Mouse (Mus musculus): ENCODE results near the gene Il17c. TPM values are rescaled to one million over a fixed set of nuclear protein-coding genes. Genes with fewer than 3 reads are reported as not detected.

Gene Il17c
- polyA plus RNA-seq, 1 experiment, result 0.68 TPM

- H3K27me3 ChIP-seq (replicated peaks), result no peaks in the 10 kb centered on the region
- TF ChIP-seq GATA1 (IDR thresholded peaks at IDR 0.05; ENCODE audit: borderline replicate concordance, low read length) (no peak), FLI1 (IDR thresholded peaks at IDR 0.05; ENCODE audit: low read length) (no peak)
- H3K4me1 ChIP-seq, result peaks cover 94% of the 10 kb centered on the region
- peak overlapping the region; percentile 84 for H3K4me3 ChIP-seq (replicated peaks)
- peaks cover 88% of the 10 kb centered on the region for H3K36me3 ChIP-seq (replicated peaks; ENCODE audit: low read length)
- no peaks in the 10 kb centered on the region for H3K9me3 ChIP-seq
Measured at GRCm38 (mm10) chr8:122437708-122438331, 16.0 kb downstream of the Il17c start.

GRCm38 (mm10) chr8:122439336-122439735 lies 17.5 kb downstream of the Il17c start:
- TF ChIP-seq GATA1 (IDR thresholded peaks at IDR 0.05; ENCODE audit: borderline replicate concordance, low read length) (no peak), FLI1 (IDR thresholded peaks at IDR 0.05; ENCODE audit: low read length) (no peak)
- peaks cover 81% of the 10 kb centered on the region for H3K4me1 ChIP-seq
- no peaks in the 10 kb centered on the region for H3K9me3 ChIP-seq
- H3K4me3 ChIP-seq (replicated peaks), result peak overlapping the region; percentile 64
- H3K36me3 ChIP-seq (replicated peaks; ENCODE audit: low read length), result peaks cover 73% of the 10 kb centered on the region
- no peaks in the 10 kb centered on the region for H3K27me3 ChIP-seq (replicated peaks)

- H3K4me1 ChIP-seq, result peaks cover 85% of the 10 kb centered on the region
- TF ChIP-seq FLI1 (IDR thresholded peaks at IDR 0.05; ENCODE audit: low read length) (no peak), GATA1 (IDR thresholded peaks at IDR 0.05; ENCODE audit: borderline replicate concordance, low read length) (no peak)
Measured at GRCm38 (mm10) chr8:122441326-122441725, 19.5 kb downstream of the Il17c start.

GRCm38 (mm10) chr8:122442356-122442755 lies 20.5 kb downstream of the Il17c start:
- peaks cover 81% of the 10 kb centered on the region for H3K4me1 ChIP-seq
- no peaks in the 10 kb centered on the region for H3K9me3 ChIP-seq
- H3K4me3 ChIP-seq (replicated peaks), result peak overlapping the region; percentile 96
- H3K27me3 ChIP-seq (replicated peaks), result peaks cover 10% of the 10 kb centered on the region
- TF ChIP-seq GATA1 (IDR thresholded peaks at IDR 0.05; ENCODE audit: borderline replicate concordance, low read length) (no peak), FLI1 (IDR thresholded peaks at IDR 0.05; ENCODE audit: low read length) (no peak)
- H3K36me3 ChIP-seq (replicated peaks; ENCODE audit: low read length), result peaks cover 47% of the 10 kb centered on the region

More at GRCm38 (mm10) chr8:122441326-122441725, 19.5 kb downstream of the Il17c start:
- peaks cover 57% of the 10 kb centered on the region for H3K36me3 ChIP-seq (replicated peaks; ENCODE audit: low read length)
- peak overlapping the region; percentile 78 for H3K4me3 ChIP-seq (replicated peaks)
- H3K27me3 ChIP-seq (replicated peaks), result peaks cover under 1% of the 10 kb centered on the region
- no peaks in the 10 kb centered on the region for H3K9me3 ChIP-seq

GRCm38 (mm10) chr8:122442781-122443180 lies 21.0 kb downstream of the Il17c start:
- Histone ChIP-seq H3K9me3 (no peaks in the 10 kb centered on the region), H3K4me1 (peaks cover 76% of the 10 kb centered on the region), H3K27me3 (replicated peaks) (peaks cover 12% of the 10 kb centered on the region), H3K4me3 (replicated peaks) (peak overlapping the region; percentile 96), H3K36me3 (replicated peaks; ENCODE audit: low read length) (peaks cover 43% of the 10 kb centered on the region)
- no peak for TF ChIP-seq FLI1 (IDR thresholded peaks at IDR 0.05; ENCODE audit: low read length)
- no peak for TF ChIP-seq GATA1 (IDR thresholded peaks at IDR 0.05; ENCODE audit: borderline replicate concordance, low read length)

- TF ChIP-seq GATA1 (IDR thresholded peaks at IDR 0.05; ENCODE audit: borderline replicate concordance, low read length) (no peak), FLI1 (IDR thresholded peaks at IDR 0.05; ENCODE audit: low read length) (no peak)
- Histone ChIP-seq H3K4me1 (peaks cover 70% of the 10 kb centered on the region), H3K36me3 (replicated peaks; ENCODE audit: low read length) (peaks cover 36% of the 10 kb centered on the region), H3K9me3 (no peaks in the 10 kb centered on the region), H3K27me3 (replicated peaks) (peaks cover 15% of the 10 kb centered on the region), H3K4me3 (replicated peaks) (peak within 1 kb of the TSS; percentile 96)
Measured at GRCm38 (mm10) chr8:122443262-122444006, 21.6 kb downstream of the Il17c start, which contains the start of gene Mvd. Gene Mvd, minus strand, starts transcription at chr8:122443422.

- TF ChIP-seq FLI1 (IDR thresholded peaks at IDR 0.05; ENCODE audit: low read length) (no peak), GATA1 (IDR thresholded peaks at IDR 0.05; ENCODE audit: borderline replicate concordance, low read length) (no peak)
- H3K27me3 ChIP-seq (replicated peaks), result peaks cover 22% of the 10 kb centered on the region
Measured at GRCm38 (mm10) chr8:122444058-122444748, 22.4 kb downstream of the Il17c start.

GRCm38 (mm10) chr8:122445203-122445602 lies 23.4 kb downstream of the Il17c start:
- Histone ChIP-seq H3K36me3 (replicated peaks; ENCODE audit: low read length) (peaks cover 19% of the 10 kb centered on the region), H3K4me1 (peaks cover 58% of the 10 kb centered on the region)

More at GRCm38 (mm10) chr8:122444058-122444748, 22.4 kb downstream of the Il17c start:
- H3K36me3 ChIP-seq (replicated peaks; ENCODE audit: low read length), result peaks cover 29% of the 10 kb centered on the region
- peak overlapping the region; percentile 96 for H3K4me3 ChIP-seq (replicated peaks)
- H3K4me1 ChIP-seq, result peaks cover 68% of the 10 kb centered on the region
- no peaks in the 10 kb centered on the region for H3K9me3 ChIP-seq

GRCm38 (mm10) chr8:122451161-122451703 lies 29.4 kb downstream of the Il17c start:
- Histone ChIP-seq H3K27me3 (replicated peaks) (peaks cover 51% of the 10 kb centered on the region), H3K36me3 (replicated peaks; ENCODE audit: low read length) (peaks cover 26% of the 10 kb centered on the region), H3K4me3 (replicated peaks) (no peak overlapping the region), H3K9me3 (no peaks in the 10 kb centered on the region), H3K4me1 (peaks cover 36% of the 10 kb centered on the region)
- no peak for TF ChIP-seq FLI1 (IDR thresholded peaks at IDR 0.05; ENCODE audit: low read length)
- no peak for TF ChIP-seq GATA1 (IDR thresholded peaks at IDR 0.05; ENCODE audit: borderline replicate concordance, low read length)

More at GRCm38 (mm10) chr8:122445203-122445602, 23.4 kb downstream of the Il17c start:
- Histone ChIP-seq H3K4me3 (replicated peaks) (peak overlapping the region; percentile 96), H3K27me3 (replicated peaks) (peaks cover 29% of the 10 kb centered on the region), H3K9me3 (no peaks in the 10 kb centered on the region)
- TF ChIP-seq FLI1 (IDR thresholded peaks at IDR 0.05; ENCODE audit: low read length) (no peak), GATA1 (IDR thresholded peaks at IDR 0.05; ENCODE audit: borderline replicate concordance, low read length) (no peak)

All from megakaryocyte, embryonic 14.5 days (primary cell).